Mouse (Mus musculus) liver, embryonic 14.5 days (tissue): ENCODE measurements around the gene Endog. TPM values are rescaled to one million over a fixed set of nuclear protein-coding genes. Genes with fewer than 3 reads are reported as not detected.

ENCODE experiments used
- ATAC-seq: fragments of 200-750 bp; cut with Nextera tagmentation; 2 replicates; pipeline ENCODE4 v1.8.0; 2017; ENCODE audit warnings: moderate number of reproducible peaks, mild to moderate bottlenecking, moderate library complexity; ENCODE audit not compliant: insufficient read depth
- DNase-seq, 3 experiments: peaks; one replicate each; pipeline ENCODE4 v3.0.0-alpha.2; 2012 to 2013; ENCODE audit warnings: low read depth in 3 of 3, low spot score in 3 of 3
- H3K27ac ChIP-seq: fragments of 300-500 bp; sonication (generic); 2 replicates; pipeline ENCODE4 v1.5.1; 2014; ENCODE audit warnings: moderate library complexity, mild to moderate bottlenecking, control low read depth, inconsistent platforms
- H3K27me3 ChIP-seq: fragments of 300-500 bp; sonication (generic); 2 replicates; pipeline ENCODE4 v1.6.1; 2014; ENCODE audit warnings: mild to moderate bottlenecking, low read length, moderate library complexity; ENCODE audit not compliant: control insufficient read depth, insufficient read depth
- H3K36me3 ChIP-seq: fragments of 300-500 bp; sonication (generic); replicated peaks from 2 replicates; pipeline ENCODE4 v1.6.1; 2014; ENCODE audit warnings: low read depth; ENCODE audit not compliant: control insufficient read depth, insufficient read depth
- H3K4me1 ChIP-seq, 2 experiments: fragments of 200-500 bp in 1 of 2; fragments of 300-500 bp in 1 of 2; sonication (generic) in 1 of 2; replicated peaks; 2 replicates each; pipeline ENCODE4 v1.6.1; 2012 to 2014; ENCODE audit warnings: antibody characterized with exemption in 1 of 2, inconsistent platforms in 1 of 2, low read length in 1 of 2; ENCODE audit not compliant: control insufficient read depth in 2 of 2, insufficient read depth in 2 of 2
- H3K4me2 ChIP-seq: fragments of 300-500 bp; sonication (generic); 2 replicates; pipeline ENCODE4 v1.6.1; 2014; ENCODE audit warnings: low read depth, mild to moderate bottlenecking, control low read depth, moderate library complexity
- H3K4me3 ChIP-seq, 2 experiments: fragments of 200-500 bp in 1 of 2; fragments of 300-500 bp in 1 of 2; sonication (generic) in 1 of 2; 2 replicates each; pipeline ENCODE4 v1.5.1; 2012 to 2014; ENCODE audit warnings: low read depth in 2 of 2, low read length in 2 of 2, mild to moderate bottlenecking in 2 of 2, control low read depth in 1 of 2, inconsistent platforms in 1 of 2, moderate library complexity in 1 of 2; ENCODE audit not compliant: insufficient read depth in 1 of 2
- H3K9ac ChIP-seq: fragments of 300-500 bp; sonication (generic); replicated peaks from 2 replicates; pipeline ENCODE4 v1.6.1; 2014; ENCODE audit warnings: mild to moderate bottlenecking, control low read depth, moderate library complexity
- H3K9me3 ChIP-seq: fragments of 300-500 bp; sonication (generic); 2 replicates; pipeline ENCODE4 v1.6.1; 2016; ENCODE audit warnings: low read length, mixed read lengths; ENCODE audit not compliant: control insufficient read depth
- CTCF ChIP-seq: IDR thresholded peaks from 2 replicates; pipeline ENCODE4 v1.5.1; 2016; ENCODE audit warnings: antibody characterized with exemption, low read depth, control low read depth
- EP300 ChIP-seq: IDR thresholded peaks from 2 replicates; pipeline ENCODE4 v1.6.1; 2016; ENCODE audit warnings: antibody characterized with exemption, low read depth
- WGBS: fragments of 180-500 bp; shearing (Covaris S2); extraction: QIAGEN DNeasy Blood & Tissue Kit; methylation state at CpG from one replicate; pipeline ENCODE4 v1.1.7; 2014; ENCODE audit not compliant: insufficient replicate concordance; 5-methylcytosine and 5-hydroxymethylcytosine counted together
- polyA plus RNA-seq, 2 experiments: library from polyadenylated mRNA; depleted of rRNA in 1 of 2; stranded (reverse) in 1 of 2; unstranded in 1 of 2; fragments of >200 nt; fragmentation: Nextera tagmentation in 1 of 2; extraction: Ambion mirVana in 1 of 2; gene quantifications; 2 replicates each; pipeline versions ENCODE4 v1.2.1 to v1.2.3; 2012 to 2014

The Endog gene
- polyA plus RNA-seq, 2 experiments = 11.9 to 20.3 TPM

DNA sequence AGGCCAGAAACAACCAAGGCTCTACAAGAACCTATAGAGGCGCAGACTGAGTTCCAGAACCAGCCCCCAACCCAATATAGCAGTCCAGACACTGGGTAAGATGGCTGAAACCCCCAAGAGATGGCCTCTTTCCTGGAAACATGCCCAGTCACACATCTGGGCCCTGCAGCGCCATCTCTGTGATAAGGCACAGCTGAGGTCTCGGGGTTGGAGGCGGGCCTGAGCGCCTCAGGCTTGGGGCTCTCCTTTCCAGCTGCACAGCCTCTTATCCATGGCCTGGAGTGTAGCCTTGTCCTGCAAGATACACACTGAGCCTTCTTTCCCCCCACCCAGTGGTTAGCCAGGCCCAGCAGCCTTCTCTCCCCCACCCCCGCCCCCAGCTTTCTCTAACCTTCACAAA is 14.0 kb downstream of the Endog start:
- peak; percentile 96 for ATAC-seq
- no peak overlapping the region for H3K4me3 ChIP-seq
- peak; percentile 49 to 67 (median 66) for DNase-seq
- peaks cover 12 to 22% of the 10 kb centered on the region in 2 experiments for H3K4me1 ChIP-seq
- H3K36me3 ChIP-seq = no peaks in the 10 kb centered on the region
- no peak; the same call in 1 of the 2 replicates for TF ChIP-seq CTCF
- peak; percentile 67 for TF ChIP-seq EP300
- H3K27me3 ChIP-seq = no peaks in the 10 kb centered on the region
- no peaks in the 10 kb centered on the region for H3K9me3 ChIP-seq
- H3K4me2 ChIP-seq = peak overlapping the region; percentile 35
- no peak overlapping the region for H3K9ac ChIP-seq
- 36% methylated on average over 6 of the region's 6 CpGs for WGBS
- peak overlapping the region; percentile 58 for H3K27ac ChIP-seq

DNA sequence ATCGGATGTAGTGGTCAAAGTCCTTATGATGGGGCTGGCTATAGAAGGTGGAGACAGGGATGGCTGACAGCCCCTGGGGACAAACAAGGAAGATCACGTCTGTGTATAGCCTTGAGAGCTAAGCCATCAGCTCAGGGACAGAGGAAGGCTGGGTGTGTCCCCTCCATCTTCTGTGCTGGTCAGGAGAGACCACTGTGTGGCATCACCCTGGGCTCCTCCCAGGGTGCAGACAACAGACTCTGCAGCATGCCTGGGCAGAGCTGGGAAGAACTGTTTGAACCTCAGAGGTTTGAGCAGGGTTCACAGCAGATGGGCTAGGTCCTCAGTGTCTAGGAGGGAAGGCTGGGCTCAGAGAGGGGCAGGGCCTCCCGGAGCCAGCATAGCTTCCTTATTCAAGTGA is 14.4 kb downstream of the Endog start:
- peaks cover 12 to 22% of the 10 kb centered on the region in 2 experiments for H3K4me1 ChIP-seq
- H3K27me3 ChIP-seq = no peaks in the 10 kb centered on the region
- no peak for DNase-seq
- peak overlapping the region; percentile 11 for H3K4me2 ChIP-seq
- TF ChIP-seq EP300 (no peak), CTCF (no peak)
- no peak overlapping the region for H3K9ac ChIP-seq
- 44% methylated on average over 3 of the region's 3 CpGs for WGBS
- H3K9me3 ChIP-seq = no peaks in the 10 kb centered on the region
- ATAC-seq = peak; percentile 59; the same call in 1 of the 2 replicates
- no peak overlapping the region for H3K4me3 ChIP-seq
- H3K36me3 ChIP-seq = no peaks in the 10 kb centered on the region
- peak overlapping the region; percentile 47 for H3K27ac ChIP-seq

DNA sequence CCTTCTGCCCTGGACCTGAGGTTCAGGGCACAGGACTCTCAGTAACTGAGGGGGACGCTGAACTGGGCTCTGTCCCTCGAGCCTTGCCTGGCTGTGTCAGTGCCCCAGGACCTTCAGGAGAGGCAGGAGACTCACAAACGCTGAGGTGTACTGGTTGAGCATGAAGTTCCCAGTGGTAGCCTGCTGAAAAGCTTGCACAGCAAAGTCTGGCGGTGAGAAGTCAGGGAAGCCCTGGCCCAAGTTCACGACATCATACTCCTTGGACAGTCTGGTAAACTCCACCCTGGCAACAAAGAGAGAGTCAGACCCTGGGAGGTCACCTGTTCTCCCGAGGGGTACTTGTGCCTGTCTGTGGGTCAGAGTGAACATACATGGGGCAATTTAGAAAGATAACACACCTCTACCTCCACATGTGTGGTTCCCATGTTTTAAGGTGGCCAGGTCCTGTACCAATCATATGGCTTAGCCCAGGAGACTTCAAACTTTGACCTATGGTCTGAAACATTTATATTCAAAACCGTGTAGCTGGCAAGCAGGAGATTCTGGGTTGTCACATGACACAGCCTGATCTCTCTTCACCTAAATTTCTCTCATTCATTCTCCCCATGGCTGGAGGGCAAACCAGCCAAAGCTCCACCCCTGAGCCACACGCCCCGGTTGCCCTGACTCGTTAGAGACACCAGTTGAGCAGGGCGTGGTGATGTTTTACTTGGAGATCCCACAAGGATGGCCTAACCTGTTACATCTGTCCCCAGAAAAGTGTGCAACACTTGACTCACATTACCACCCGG is 20.7 kb downstream of the Endog start:
- TF ChIP-seq CTCF = no peak
- TF ChIP-seq EP300 = no peak
- Histone ChIP-seq H3K4me3 (no peak overlapping the region), H3K36me3 (no peaks in the 10 kb centered on the region), H3K27me3 (no peaks in the 10 kb centered on the region), H3K9me3 (no peaks in the 10 kb centered on the region), H3K4me1 (no peaks in the 10 kb centered on the region), H3K9ac (no peak overlapping the region; the same call in 1 of the 2 replicates), H3K27ac (no peak overlapping the region), H3K4me2 (no peak overlapping the region)
- WGBS = 62% methylated on average over 12 of the region's 12 CpGs
- no peak for DNase-seq
- no peak for ATAC-seq

DNA sequence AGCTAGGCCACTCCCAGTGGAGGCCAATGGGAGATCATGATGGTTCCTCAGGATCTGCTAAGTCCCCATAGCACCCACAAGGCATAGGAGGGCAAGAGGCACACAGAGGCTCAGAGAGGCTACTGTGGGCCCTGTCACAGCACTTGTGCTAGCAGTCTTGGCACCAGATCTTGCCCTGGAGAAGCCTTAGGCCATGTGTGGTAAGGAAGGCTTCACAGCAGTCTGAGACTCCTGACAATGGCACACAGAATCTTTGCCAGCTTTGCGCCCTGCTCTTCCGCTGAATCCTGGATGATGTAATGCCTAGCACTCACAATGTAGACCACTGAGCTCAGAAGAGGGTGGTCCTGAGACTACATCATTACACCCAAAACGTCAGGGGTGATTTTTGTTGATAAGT is 23.4 kb downstream of the Endog start:
- no peak overlapping the region for H3K9ac ChIP-seq
- no peak for TF ChIP-seq CTCF
- TF ChIP-seq EP300 = no peak
- 74% methylated on average over 3 of the region's 3 CpGs for WGBS
- no peak for DNase-seq
- no peaks in the 10 kb centered on the region for H3K36me3 ChIP-seq
- H3K4me1 ChIP-seq = peaks cover 0 to 8% of the 10 kb centered on the region in 2 experiments; a peak in 2 of 4 replicates
- no peaks in the 10 kb centered on the region for H3K9me3 ChIP-seq
- no peaks in the 10 kb centered on the region for H3K27me3 ChIP-seq
- no peak overlapping the region for H3K27ac ChIP-seq
- no peak overlapping the region for H3K4me2 ChIP-seq
- H3K4me3 ChIP-seq = no peak overlapping the region
- no peak for ATAC-seq

DNA sequence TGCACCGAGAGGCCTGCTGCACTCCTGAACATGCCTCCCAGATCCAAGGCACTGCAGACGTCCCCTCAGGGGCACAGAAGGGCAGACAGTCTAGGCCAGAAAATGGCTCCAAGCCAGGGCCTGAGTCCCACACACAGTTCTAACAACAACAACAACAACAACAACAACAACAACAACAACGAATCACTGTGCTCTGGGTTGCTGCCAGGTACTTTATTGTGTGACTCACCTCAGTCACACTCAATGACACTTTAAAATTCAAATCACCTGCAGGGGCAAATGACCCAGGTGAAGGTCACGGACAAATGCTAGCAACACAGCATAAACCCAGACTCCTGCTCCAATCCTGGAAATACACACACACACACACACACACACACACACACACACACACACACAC is 26.7 kb downstream of the Endog start:
- Histone ChIP-seq H3K4me3 (no peak overlapping the region), H3K9me3 (no peaks in the 10 kb centered on the region), H3K36me3 (no peaks in the 10 kb centered on the region), H3K9ac (no peak overlapping the region), H3K4me2 (no peak overlapping the region), H3K4me1 (peaks cover 0 to 16% of the 10 kb centered on the region in 2 experiments; a peak in 2 of 4 replicates), H3K27ac (no peak overlapping the region), H3K27me3 (no peaks in the 10 kb centered on the region)
- ATAC-seq (0 out of 2 replicates have a peak, but pooled peaks have one; percentile 32), DNase-seq (no peak)
- WGBS = 60% methylated on average over 4 of the region's 4 CpGs
- no peak for TF ChIP-seq EP300
- no peak for TF ChIP-seq CTCF
